Mouse (Mus musculus) stomach, postnatal 0 days (tissue): ENCODE measurements around the gene Dnaic1.

Experiments used
- CTCF ChIP-seq: IDR thresholded peaks from 2 replicates; pipeline ENCODE4 v1.5.1; 2016; ENCODE audit warnings: antibody characterized with exemption, low read depth, mild to moderate bottlenecking, moderate library complexity
- EP300 ChIP-seq: optimal IDR thresholded peaks from 2 replicates; pipeline ENCODE3; 2016; ENCODE audit warnings: antibody characterized with exemption

DNA sequence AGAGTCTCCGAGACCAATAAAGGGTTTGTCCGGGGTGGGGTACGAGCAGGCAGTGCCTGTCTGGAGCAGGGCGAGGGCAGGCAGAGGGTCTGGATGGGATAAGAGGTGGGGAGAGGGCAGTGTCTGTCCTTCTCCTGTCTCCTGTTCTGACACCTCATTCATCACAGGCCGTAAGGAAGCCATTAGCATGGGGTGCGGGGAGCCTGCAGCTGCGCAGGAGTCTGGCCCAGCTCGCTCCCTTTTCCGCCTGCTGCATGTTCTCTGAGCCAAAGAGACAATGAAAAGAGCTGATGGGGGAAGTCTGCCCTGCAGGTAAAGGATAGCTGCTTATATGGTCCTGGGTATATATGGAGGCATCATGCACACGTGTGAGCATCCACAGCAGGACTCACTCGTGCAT, 93.1 kb downstream of the Dnaic1 start:
- TF ChIP-seq CTCF (no peak), EP300 (no peak)
